Mouse (Mus musculus): Measurements from ENCODE around the gene Cmklr1. TPM values are rescaled to one million over a fixed set of nuclear protein-coding genes. Genes with fewer than 3 reads are reported as not detected.

The Cmklr1 gene
- polyA plus RNA-seq, 1 experiment = not detected

DNA sequence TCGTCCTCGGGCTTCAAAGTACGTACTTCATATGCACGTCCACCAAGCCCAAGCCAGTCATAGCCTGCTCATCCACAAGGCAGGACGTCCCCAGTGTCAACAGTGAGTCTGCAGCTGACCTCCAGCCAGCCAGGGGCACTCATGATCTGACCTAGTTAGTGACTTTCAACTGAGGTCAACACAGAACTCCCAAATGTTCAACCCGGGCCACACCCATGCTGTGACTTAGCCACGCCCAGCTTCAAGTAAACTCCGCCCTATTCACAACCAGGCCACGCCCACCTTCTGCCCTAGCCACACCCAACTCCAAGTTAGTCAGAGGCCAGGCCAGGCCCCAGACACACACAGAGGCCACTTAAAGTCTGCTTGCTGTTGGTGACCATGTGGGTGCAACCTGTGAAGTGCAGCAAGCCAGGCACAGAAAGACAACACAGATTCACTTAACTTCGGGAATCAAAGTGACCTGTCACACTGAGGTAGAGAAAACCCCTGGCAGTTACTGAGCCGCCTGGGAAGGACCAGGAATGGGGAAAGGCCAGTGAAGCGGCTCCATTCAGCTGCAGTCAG, 14.5 kb upstream of the Cmklr1 start:
- H3K27me3 ChIP-seq (ENCODE audit: control insufficient read depth) = no peaks in the 10 kb centered on the region
- peaks cover 19% of the 10 kb centered on the region for H3K9me3 ChIP-seq (ENCODE audit: control insufficient read depth, low read length)
- no peak for TF ChIP-seq TAL1 (IDR thresholded peaks at IDR 0.05; ENCODE audit: low read length)
- no peak for TF ChIP-seq GATA1 (IDR thresholded peaks at IDR 0.05; ENCODE audit: low read length)

DNA sequence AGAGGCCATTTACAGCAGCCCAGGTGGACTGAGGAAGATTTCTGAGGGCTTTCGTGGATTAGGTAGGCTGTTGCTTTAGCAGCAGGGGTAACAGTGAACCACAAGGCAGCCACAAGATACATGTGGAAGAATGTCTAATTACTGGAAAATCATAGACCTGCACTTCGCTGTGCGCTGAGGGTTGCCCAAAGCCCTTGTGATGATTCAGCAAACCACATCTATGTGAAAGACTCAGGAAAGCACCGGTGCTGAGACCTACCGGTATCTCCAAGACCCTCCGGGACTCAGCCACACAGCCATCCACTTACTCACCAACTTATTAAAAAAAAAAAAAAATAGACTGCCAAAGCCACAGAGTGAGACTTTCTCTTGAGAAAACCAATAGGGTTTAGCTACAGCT, 13.9 kb upstream of the Cmklr1 start:
- H3K27me3 ChIP-seq (ENCODE audit: control insufficient read depth) = no peaks in the 10 kb centered on the region
- peaks cover 5% of the 10 kb centered on the region for H3K4me1 ChIP-seq (ENCODE audit: control insufficient read depth)
- no peak for TF ChIP-seq TAL1 (IDR thresholded peaks at IDR 0.05; ENCODE audit: low read length)
- no peak for TF ChIP-seq GATA1 (IDR thresholded peaks at IDR 0.05; ENCODE audit: low read length)
- H3K36me3 ChIP-seq (ENCODE audit: control insufficient read depth) = no peaks in the 10 kb centered on the region
- peaks cover 19% of the 10 kb centered on the region for H3K9me3 ChIP-seq (ENCODE audit: control insufficient read depth, low read length)
- H3K4me3 ChIP-seq (replicated peaks) = no peak overlapping the region

More for the DNA sequence above, 14.5 kb upstream of the Cmklr1 start:
- Histone ChIP-seq H3K4me3 (replicated peaks) (no peak overlapping the region), H3K36me3 (ENCODE audit: control insufficient read depth) (no peaks in the 10 kb centered on the region), H3K4me1 (ENCODE audit: control insufficient read depth) (peaks cover 5% of the 10 kb centered on the region)

DNA sequence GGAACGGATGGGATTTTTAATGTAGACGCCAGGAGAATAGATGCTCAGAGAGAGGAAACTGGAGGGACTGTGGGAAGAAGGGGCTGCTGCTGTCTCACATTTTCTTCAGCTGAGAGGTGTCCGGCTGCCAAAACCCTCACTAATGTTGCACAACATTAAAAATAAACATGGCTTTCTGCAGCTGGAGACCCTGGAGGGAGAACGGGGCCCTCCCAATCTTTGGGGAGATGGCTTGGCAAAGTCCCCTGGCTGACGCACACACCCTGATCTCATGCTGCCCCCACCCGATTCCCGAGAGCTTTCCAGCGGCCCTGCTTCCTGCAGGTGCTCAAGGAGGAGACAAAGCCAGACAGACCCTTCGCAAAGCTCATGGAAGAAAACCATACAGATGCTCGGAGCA, 10.6 kb upstream of the Cmklr1 start:
- no peaks in the 10 kb centered on the region for H3K27me3 ChIP-seq (ENCODE audit: control insufficient read depth)
- H3K4me1 ChIP-seq (ENCODE audit: control insufficient read depth) = peaks cover 5% of the 10 kb centered on the region
- no peaks in the 10 kb centered on the region for H3K36me3 ChIP-seq (ENCODE audit: control insufficient read depth)
- no peak overlapping the region for H3K4me3 ChIP-seq (replicated peaks)
- H3K9me3 ChIP-seq (ENCODE audit: control insufficient read depth, low read length) = peaks cover 13% of the 10 kb centered on the region
- TF ChIP-seq TAL1 (IDR thresholded peaks at IDR 0.05; ENCODE audit: low read length) (no peak), GATA1 (IDR thresholded peaks at IDR 0.05; ENCODE audit: low read length) (no peak)

DNA sequence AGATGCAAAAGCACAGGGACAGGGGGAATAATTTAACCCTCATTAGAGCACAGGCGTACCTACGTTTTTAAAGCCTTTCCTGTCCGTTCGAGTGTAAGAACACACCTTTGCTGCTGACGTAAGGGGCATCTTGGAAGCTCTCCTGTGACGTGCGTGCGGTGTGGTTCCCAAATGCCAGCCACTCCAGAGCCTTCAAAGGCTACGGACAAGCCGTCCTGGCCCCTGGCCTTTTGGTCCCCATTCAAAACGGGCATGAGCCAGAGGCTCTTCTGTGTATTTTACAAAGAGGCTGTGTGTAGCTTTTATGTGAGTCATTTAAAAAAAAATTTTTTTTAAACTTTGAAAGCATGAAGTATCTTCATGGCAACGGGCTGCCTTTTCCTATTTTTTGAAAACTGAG, 4.6 kb upstream of the Cmklr1 start:
- no peak for TF ChIP-seq GATA1 (IDR thresholded peaks at IDR 0.05; ENCODE audit: low read length)
- no peak for TF ChIP-seq TAL1 (IDR thresholded peaks at IDR 0.05; ENCODE audit: low read length)
- Histone ChIP-seq H3K4me3 (replicated peaks) (no peak overlapping the region), H3K27me3 (ENCODE audit: control insufficient read depth) (peaks cover 12% of the 10 kb centered on the region), H3K36me3 (ENCODE audit: control insufficient read depth) (no peaks in the 10 kb centered on the region), H3K9me3 (ENCODE audit: control insufficient read depth, low read length) (no peaks in the 10 kb centered on the region), H3K4me1 (ENCODE audit: control insufficient read depth) (no peaks in the 10 kb centered on the region)

DNA sequence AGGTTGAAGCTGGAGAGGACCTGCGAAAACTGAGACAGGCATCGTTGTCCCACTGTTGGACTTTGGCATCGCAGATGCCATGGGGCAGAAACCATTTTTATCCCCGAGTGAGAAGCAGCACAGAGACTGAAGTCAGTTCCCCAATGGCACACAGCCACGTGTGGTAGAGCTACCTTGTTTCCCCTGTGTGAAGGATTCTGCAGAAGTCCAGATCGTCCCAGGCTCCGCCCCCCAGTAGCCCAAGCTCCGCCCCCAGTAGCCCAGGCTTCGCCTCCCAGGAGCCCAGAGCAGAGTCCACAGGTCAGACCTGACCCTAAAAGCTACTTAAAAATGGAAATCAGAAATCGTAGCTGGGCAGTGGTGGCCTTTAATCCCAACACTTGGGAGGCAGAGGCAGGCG, 4.0 kb upstream of the Cmklr1 start:
- no peaks in the 10 kb centered on the region for H3K36me3 ChIP-seq (ENCODE audit: control insufficient read depth)
- H3K27me3 ChIP-seq (ENCODE audit: control insufficient read depth) = peaks cover 14% of the 10 kb centered on the region
- no peaks in the 10 kb centered on the region for H3K9me3 ChIP-seq (ENCODE audit: control insufficient read depth, low read length)
- H3K4me3 ChIP-seq (replicated peaks) = no peak overlapping the region
- no peak for TF ChIP-seq GATA1 (IDR thresholded peaks at IDR 0.05; ENCODE audit: low read length)
- no peaks in the 10 kb centered on the region for H3K4me1 ChIP-seq (ENCODE audit: control insufficient read depth)

DNA sequence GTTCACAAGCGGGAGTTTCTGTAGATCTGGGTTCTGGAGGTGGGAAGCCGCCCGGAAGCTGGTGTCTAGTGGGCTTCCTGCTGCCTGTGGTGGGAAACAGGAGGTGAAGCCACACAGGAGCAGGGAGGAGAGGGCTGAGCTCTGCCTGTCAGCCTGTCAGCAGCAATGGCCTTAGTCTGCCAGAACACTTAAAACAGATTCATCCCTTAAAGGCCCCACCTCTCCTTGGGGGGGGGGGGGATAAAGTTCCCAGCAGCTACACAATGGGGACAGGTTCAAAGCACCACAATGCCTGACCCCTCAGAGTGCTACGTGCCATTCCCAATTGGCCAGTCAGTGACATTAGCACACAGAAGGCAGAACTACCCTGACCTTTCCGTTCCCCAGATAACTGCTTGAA, 2.0 kb upstream of the Cmklr1 start:
- H3K9me3 ChIP-seq (ENCODE audit: control insufficient read depth, low read length) = no peaks in the 10 kb centered on the region
- H3K36me3 ChIP-seq (ENCODE audit: control insufficient read depth) = no peaks in the 10 kb centered on the region
- H3K4me3 ChIP-seq (replicated peaks) = no peak overlapping the region
- TF ChIP-seq GATA1 (IDR thresholded peaks at IDR 0.05; ENCODE audit: low read length) = no peak
- no peak for TF ChIP-seq TAL1 (IDR thresholded peaks at IDR 0.05; ENCODE audit: low read length)
- no peaks in the 10 kb centered on the region for H3K4me1 ChIP-seq (ENCODE audit: control insufficient read depth)
- H3K27me3 ChIP-seq (ENCODE audit: control insufficient read depth) = peaks cover 14% of the 10 kb centered on the region

DNA sequence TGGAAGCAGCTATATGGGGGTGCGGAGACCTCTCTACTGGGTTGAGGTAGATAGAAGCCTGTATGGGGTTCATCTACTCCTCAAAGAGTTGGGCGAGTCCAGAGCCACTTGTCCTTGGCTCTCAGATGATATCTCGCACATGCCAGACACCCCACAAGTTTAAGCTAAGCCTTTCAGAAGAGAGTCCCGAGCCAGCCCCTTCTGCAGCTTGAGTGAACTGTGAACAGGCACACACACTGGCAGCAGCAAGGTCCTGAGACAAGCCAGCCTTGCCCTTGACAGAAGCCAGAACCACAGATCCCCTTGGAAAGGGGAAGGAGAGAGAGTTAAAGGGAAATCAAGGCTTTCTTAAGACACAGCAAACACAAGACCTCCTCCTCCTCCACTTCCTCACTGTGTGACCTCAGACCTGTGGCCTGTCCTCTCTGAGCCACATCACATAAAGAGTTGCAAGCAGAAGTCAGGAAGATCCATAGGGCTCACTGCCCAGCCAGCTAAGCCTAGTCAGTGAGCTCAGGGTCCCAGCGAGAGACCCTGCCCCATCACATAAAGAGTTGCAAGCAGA, 1.5 kb downstream of the Cmklr1 start:
- Histone ChIP-seq H3K4me3 (replicated peaks) (no peak overlapping the region), H3K27me3 (ENCODE audit: control insufficient read depth) (peaks cover 14% of the 10 kb centered on the region), H3K36me3 (ENCODE audit: control insufficient read depth) (no peaks in the 10 kb centered on the region), H3K4me1 (ENCODE audit: control insufficient read depth) (no peaks in the 10 kb centered on the region), H3K9me3 (ENCODE audit: control insufficient read depth, low read length) (no peaks in the 10 kb centered on the region)
- TF ChIP-seq TAL1 (IDR thresholded peaks at IDR 0.05; ENCODE audit: low read length) (no peak), GATA1 (IDR thresholded peaks at IDR 0.05; ENCODE audit: low read length) (no peak)

DNA sequence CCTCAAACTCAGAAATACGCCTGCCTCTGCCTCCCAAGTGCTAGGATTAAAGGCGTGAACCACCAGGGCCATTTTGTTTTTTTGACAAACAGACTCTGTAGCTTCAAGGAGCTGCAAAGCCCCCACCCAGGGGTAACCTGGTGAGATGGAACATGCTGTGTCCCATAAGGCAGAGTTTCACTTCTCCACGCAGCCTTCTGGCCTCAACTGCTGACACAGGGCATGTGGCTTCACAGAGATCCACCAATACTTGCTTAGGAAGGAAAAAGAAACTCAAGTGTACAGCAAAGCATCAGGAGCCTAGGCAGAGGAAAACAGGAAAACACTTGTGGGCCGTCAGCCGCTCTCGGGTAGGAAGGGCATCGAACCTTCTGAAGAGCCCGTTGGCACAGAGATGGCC, 3.1 kb downstream of the Cmklr1 start:
- no peaks in the 10 kb centered on the region for H3K4me1 ChIP-seq (ENCODE audit: control insufficient read depth)
- H3K36me3 ChIP-seq (ENCODE audit: control insufficient read depth) = no peaks in the 10 kb centered on the region
- H3K4me3 ChIP-seq (replicated peaks) = no peak overlapping the region
- no peak for TF ChIP-seq TAL1 (IDR thresholded peaks at IDR 0.05; ENCODE audit: low read length)
- no peak for TF ChIP-seq GATA1 (IDR thresholded peaks at IDR 0.05; ENCODE audit: low read length)
- H3K27me3 ChIP-seq (ENCODE audit: control insufficient read depth) = peaks cover 14% of the 10 kb centered on the region
- no peaks in the 10 kb centered on the region for H3K9me3 ChIP-seq (ENCODE audit: control insufficient read depth, low read length)

DNA sequence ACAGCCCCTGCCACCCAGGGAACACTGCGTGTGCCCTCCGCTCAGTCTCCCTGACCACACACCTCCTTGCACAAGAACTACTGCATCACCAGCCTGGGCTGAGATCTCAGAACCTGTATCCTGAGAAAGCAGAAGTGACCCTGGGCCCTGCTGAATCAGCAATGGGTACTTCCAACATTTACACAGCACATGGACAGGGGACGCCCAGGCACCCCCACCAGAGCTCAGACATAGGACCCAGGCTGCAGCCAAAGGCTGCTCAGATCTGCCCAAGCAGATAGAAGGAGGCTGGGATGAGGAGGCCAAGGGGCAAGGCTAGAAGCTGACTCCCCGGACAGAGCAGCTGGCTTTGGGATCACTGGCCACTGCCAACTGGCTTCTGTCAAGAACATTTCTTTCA, 5.7 kb downstream of the Cmklr1 start:
- Histone ChIP-seq H3K4me1 (ENCODE audit: control insufficient read depth) (no peaks in the 10 kb centered on the region), H3K4me3 (replicated peaks) (no peak overlapping the region), H3K9me3 (ENCODE audit: control insufficient read depth, low read length) (no peaks in the 10 kb centered on the region), H3K27me3 (ENCODE audit: control insufficient read depth) (no peaks in the 10 kb centered on the region), H3K36me3 (ENCODE audit: control insufficient read depth) (no peaks in the 10 kb centered on the region)
- TF ChIP-seq GATA1 (IDR thresholded peaks at IDR 0.05; ENCODE audit: low read length) = no peak
- no peak for TF ChIP-seq TAL1 (IDR thresholded peaks at IDR 0.05; ENCODE audit: low read length)

All from erythroblast, embryonic 14.5 days (primary cell).